In the genomic region with DNA sequence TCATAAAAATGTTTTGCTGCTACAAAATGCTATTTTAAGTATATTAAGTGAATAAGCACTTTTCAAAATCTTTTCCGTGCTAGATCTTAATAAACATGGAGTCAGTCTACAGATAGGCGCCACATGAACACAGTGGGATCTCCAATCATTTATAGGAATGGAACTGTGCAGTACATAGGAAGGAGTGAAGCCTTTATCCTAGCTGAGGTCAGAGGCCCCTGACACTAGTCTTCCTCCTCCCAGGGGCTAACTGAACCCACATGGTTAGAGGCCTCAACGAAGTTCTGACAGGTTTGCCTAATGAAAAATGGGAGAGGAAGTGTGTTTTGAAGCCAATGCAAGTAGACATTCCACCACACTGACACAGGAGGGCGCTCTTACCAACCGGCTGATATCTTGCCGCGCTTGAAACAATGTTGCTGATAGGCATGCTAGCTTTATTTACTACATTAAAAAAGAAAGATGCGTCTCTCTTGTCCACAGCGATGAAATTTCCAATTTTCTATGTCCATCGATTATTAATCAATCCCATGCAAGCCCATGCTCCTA, we compare ENCODE assay signal across 9 mouse cellular contexts. TPM values are rescaled to one million over a fixed set of nuclear protein-coding genes. Genes with fewer than 3 reads are reported as not detected.
DNase-seq lines count a peak whose midpoint lies in the region; ATAC-seq and TF ChIP-seq lines count a peak whose summit lies in the region.
"Had no signal": no experiment of that assay in that cellular context is flagged by ENCODE, and none has a peak within 500 bp of the region (broad histone marks: within the 10 kb centered on the region; RNA-seq: fewer than 3 reads in every experiment).

No protein-coding gene starts in this region.

- H3K27me3 ChIP-seq in kidney, embryonic 14.5 days (ENCODE audit: control insufficient read depth, insufficient read depth, low read length), result no peaks in the 10 kb centered on the region; the same call in 1 of the 2 replicates
- H3K27me3 ChIP-seq in liver, embryonic 14.5 days (ENCODE audit: control insufficient read depth, insufficient read depth, low read length), result no peaks in the 10 kb centered on the region
- H3K27me3 ChIP-seq: heart, embryonic 13.5 days had no signal

- H3K36me3 ChIP-seq in kidney, embryonic 14.5 days (ENCODE audit: control insufficient read depth, insufficient read depth, low read length), result no peaks in the 10 kb centered on the region
- no peaks in the 10 kb centered on the region for H3K36me3 ChIP-seq in liver, embryonic 14.5 days (replicated peaks; ENCODE audit: control insufficient read depth, insufficient read depth, low read depth)
- H3K36me3 ChIP-seq: heart, embryonic 13.5 days had no signal

- ATAC-seq in kidney, embryonic 14.5 days (ENCODE audit: low FRiP score, low TSS enrichment), result peak; percentile 20; the same call in 1 of the 2 replicates
- ATAC-seq in liver, embryonic 14.5 days (ENCODE audit: insufficient read depth), result no peak

- 21% methylated on average over 10 of the region's 10 CpGs for WGBS in kidney, embryonic 14.5 days
- 14% methylated on average over 10 of the region's 10 CpGs for WGBS in liver, embryonic 14.5 days (ENCODE audit: insufficient replicate concordance)

- peaks cover 22% of the 10 kb centered on the region for H3K4me1 ChIP-seq in kidney, embryonic 14.5 days (ENCODE audit: control insufficient read depth, insufficient read depth, low read length)
- peaks cover 0 to 3% of the 10 kb centered on the region in 2 experiments; a peak in 1 of 4 replicates for H3K4me1 ChIP-seq in liver, embryonic 14.5 days (replicated peaks; ENCODE audit: control insufficient read depth in 2 of 2, insufficient read depth in 2 of 2, low read length in 1 of 2)

- no peak for TF ChIP-seq EP300 in liver, embryonic 14.5 days (IDR thresholded peaks at IDR 0.05; ENCODE audit: low read depth)

- no peak overlapping the region for H3K4me3 ChIP-seq in kidney, embryonic 14.5 days (ENCODE audit: low read length)
- no peak overlapping the region for H3K4me3 ChIP-seq in liver, embryonic 14.5 days (ENCODE audit: insufficient read depth in 1 of 2, low read depth in 2 of 2, low read length in 2 of 2)
- H3K4me3 ChIP-seq: heart, embryonic 13.5 days had no signal

- TF ChIP-seq CTCF in liver, embryonic 14.5 days (IDR thresholded peaks at IDR 0.05; ENCODE audit: low read depth), result peak; percentile 86

- no peak overlapping the region for H3K27ac ChIP-seq in kidney, embryonic 14.5 days (ENCODE audit: low read depth, low read length)
- H3K27ac ChIP-seq in liver, embryonic 14.5 days, result no peak overlapping the region

- DNase-seq in A20 (ENCODE audit: low read depth, low spot score) (peak; percentile 79), MEL-GATA-1-ER (ENCODE audit: extremely low read depth, low read depth) (peak; percentile 54)
- DNase-seq in cerebellum, adult 8-10 months, result peak; percentile 67
- peak; percentile 59 to 79 for DNase-seq in frontal cortex, postnatal 36 days (ENCODE audit: low spot score in 2 of 2)
- peak; percentile 17 to 49 (median 22) for DNase-seq in liver, embryonic 14.5 days (ENCODE audit: low read depth in 3 of 3, low spot score in 3 of 3)
- DNase-seq in retina, embryonic 14.5 days (ENCODE audit: low spot score), result peak; percentile 83
- DNase-seq in thymus, postnatal 14 days, result peak; percentile 73

- no peak overlapping the region for H3K4me2 ChIP-seq in kidney, embryonic 14.5 days (replicated peaks; ENCODE audit: low read depth, low read length)
- no peak overlapping the region for H3K4me2 ChIP-seq in liver, embryonic 14.5 days (ENCODE audit: low read depth)
- H3K4me2 ChIP-seq: heart, embryonic 13.5 days had no signal

- no peak overlapping the region for H3K9ac ChIP-seq in kidney, embryonic 14.5 days (ENCODE audit: low read depth, low read length)
- no peak overlapping the region for H3K9ac ChIP-seq in liver, embryonic 14.5 days (replicated peaks)
- H3K9ac ChIP-seq: heart, embryonic 13.5 days had no signal

- H3K9me3 ChIP-seq in kidney, embryonic 14.5 days (ENCODE audit: control insufficient read depth, low read length), result no peaks in the 10 kb centered on the region
- no peaks in the 10 kb centered on the region for H3K9me3 ChIP-seq in liver, embryonic 14.5 days (ENCODE audit: control insufficient read depth, low read length)
- H3K9me3 ChIP-seq: heart, embryonic 13.5 days had no signal

RNA-seq across cellular contexts. Expression of gene Laptm4a, which starts 32.3 kb away (rescaled TPM):
- 140 and 337 TPM in 2 replicates for polyA plus RNA-seq in kidney, embryonic 14.5 days (2014; fragmentation: Nextera tagmentation; extraction: Ambion mirVana)
- 62.7 and 63.4 TPM in 2 replicates for polyA plus RNA-seq in liver, embryonic 14.5 days (2012; rRNA removed)
- polyA plus RNA-seq in liver, embryonic 14.5 days (2014; fragmentation: Nextera tagmentation; extraction: Ambion mirVana), result 45.9 and 48.9 TPM in 2 replicates

RNA-seq across cellular contexts. Expression of gene Matn3, which starts 58.5 kb away (rescaled TPM):
- polyA plus RNA-seq in kidney, embryonic 14.5 days (2014; fragmentation: Nextera tagmentation; extraction: Ambion mirVana), result 0.11 and 0.37 TPM in 2 replicates
- polyA plus RNA-seq in liver, embryonic 14.5 days (2012; rRNA removed), result 0.04 and 0.07 TPM in 2 replicates
- polyA plus RNA-seq in liver, embryonic 14.5 days (2014; fragmentation: Nextera tagmentation; extraction: Ambion mirVana), result 0.03 and 0.14 TPM in 2 replicates

Comparison
In these comparisons a context has a peak if more than half of its experiments do, and no peak if none do; other contexts are left out.
1. DNase-seq: peak in every context shown above with its lines; median percentile 83 in retina, embryonic 14.5 days; 79 in A20; 73 in thymus, postnatal 14 days; 69 in frontal cortex, postnatal 36 days; 67 in cerebellum, adult 8-10 months; 54 in MEL-GATA-1-ER; 22 in liver, embryonic 14.5 days.